Mouse (Mus musculus): ENCODE results near the gene Foxi2. TPM values are rescaled to one million over a fixed set of nuclear protein-coding genes. Genes with fewer than 3 reads are reported as not detected.

Gene Foxi2
- total and polyA plus RNA-seq, 2 experiments from 2014 or later = not detected

DNA sequence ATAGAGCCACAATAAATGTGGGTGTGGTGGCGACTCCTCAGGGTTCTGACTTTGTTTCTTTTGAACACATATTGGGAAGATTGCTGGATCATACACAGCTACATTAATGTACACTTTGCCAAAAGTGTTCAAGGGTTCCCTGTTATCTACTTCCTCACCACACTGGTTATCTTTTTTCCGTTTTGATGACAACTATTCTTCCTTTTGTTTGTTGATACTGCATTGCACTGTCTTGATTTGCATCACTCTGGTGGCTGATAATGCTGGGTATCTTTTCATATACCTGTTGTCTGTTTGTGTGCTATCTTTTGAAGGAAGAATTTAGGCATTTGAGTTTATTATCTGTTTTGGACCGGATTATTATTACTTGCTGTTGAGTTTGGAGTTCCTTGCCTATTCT, 3.3 kb upstream of the Foxi2 start:
- Histone ChIP-seq H3K4me1 (ENCODE audit: insufficient read depth, low read length) (no peaks in the 10 kb centered on the region), H3K9me3 (ENCODE audit: low read length) (no peaks in the 10 kb centered on the region), H3K9ac (replicated peaks; ENCODE audit: low read length, poor library complexity, severe bottlenecking) (no peak overlapping the region), H3K4me2 (ENCODE audit: low read depth, low read length, poor library complexity, severe bottlenecking) (no peak overlapping the region), H3K27ac (ENCODE audit: low read depth, low read length) (no peak overlapping the region), H3K27me3 (ENCODE audit: insufficient read depth, low read length) (peaks cover 23% of the 10 kb centered on the region), H3K4me3 (ENCODE audit: low read depth, low read length) (no peak overlapping the region), H3K36me3 (ENCODE audit: insufficient read depth, low read length) (no peaks in the 10 kb centered on the region)
- ATAC-seq (ENCODE audit: low FRiP score) = no peak
- DNase-seq (ENCODE audit: low spot score) = no peak
- 80% methylated on average over 3 of the region's 3 CpGs for WGBS
- TF ChIP-seq CTCF (IDR thresholded peaks at IDR 0.05) = no peak

DNA sequence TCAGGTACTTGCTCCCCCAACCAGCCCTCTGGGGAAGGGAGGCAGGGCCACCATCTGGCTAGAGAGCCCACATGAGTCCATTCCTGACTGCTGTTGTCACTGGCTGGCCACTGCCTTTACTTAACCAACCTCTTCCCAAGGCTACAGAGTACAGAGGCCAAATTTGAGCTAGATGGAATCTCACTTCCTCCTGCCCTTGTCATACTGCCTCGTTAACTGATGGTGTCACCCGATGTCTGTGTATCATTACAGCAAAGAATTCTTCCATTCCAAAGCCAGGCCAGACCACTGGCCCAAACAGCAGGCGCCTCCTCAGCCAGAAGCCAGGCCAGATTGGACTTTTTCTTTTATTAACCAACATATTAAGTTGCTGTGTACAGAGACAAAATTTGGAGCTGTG, 1.6 kb upstream of the Foxi2 start:
- Histone ChIP-seq H3K27me3 (ENCODE audit: insufficient read depth, low read length) (peaks cover 37% of the 10 kb centered on the region), H3K9ac (replicated peaks; ENCODE audit: low read length, poor library complexity, severe bottlenecking) (no peak overlapping the region), H3K4me2 (ENCODE audit: low read depth, low read length, poor library complexity, severe bottlenecking) (no peak overlapping the region), H3K4me1 (ENCODE audit: insufficient read depth, low read length) (no peaks in the 10 kb centered on the region), H3K4me3 (ENCODE audit: low read depth, low read length) (no peak overlapping the region), H3K9me3 (ENCODE audit: low read length) (no peaks in the 10 kb centered on the region), H3K36me3 (ENCODE audit: insufficient read depth, low read length) (no peaks in the 10 kb centered on the region), H3K27ac (ENCODE audit: low read depth, low read length) (no peak overlapping the region)
- DNase-seq (ENCODE audit: low spot score) = no peak
- ATAC-seq (ENCODE audit: low FRiP score) = no peak
- WGBS = 80% methylated on average over 3 of the region's 3 CpGs
- peak; percentile 14; the same call in 1 of the 2 replicates for TF ChIP-seq CTCF (IDR thresholded peaks at IDR 0.05)

DNA sequence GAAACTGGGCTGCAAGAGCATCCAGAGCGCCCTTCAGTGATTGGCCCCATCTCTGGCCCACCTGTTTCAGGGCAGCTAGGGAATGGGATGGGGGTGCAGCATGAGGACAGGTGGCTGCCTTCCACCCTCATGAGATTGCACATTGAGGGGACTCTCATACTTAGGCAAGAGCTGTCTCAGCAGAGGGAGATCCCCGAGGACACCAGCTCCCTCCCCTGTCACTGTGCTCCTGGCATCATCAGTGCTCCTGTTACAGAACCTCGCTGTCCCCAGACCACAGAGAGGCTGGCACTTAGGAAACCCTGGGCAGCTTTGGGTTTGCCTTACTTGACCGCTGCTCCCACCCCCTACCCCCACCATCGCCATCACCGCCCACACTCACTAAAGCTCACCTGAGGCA, 2.2 kb downstream of the Foxi2 start:
- DNase-seq (ENCODE audit: low spot score) (no peak), ATAC-seq (ENCODE audit: low FRiP score) (no peak)
- WGBS = 76% methylated on average over 6 of the region's 6 CpGs
- Histone ChIP-seq H3K36me3 (ENCODE audit: insufficient read depth, low read length) (no peaks in the 10 kb centered on the region), H3K4me2 (ENCODE audit: low read depth, low read length, poor library complexity, severe bottlenecking) (no peak overlapping the region), H3K27me3 (ENCODE audit: insufficient read depth, low read length) (peaks cover 34% of the 10 kb centered on the region), H3K9ac (replicated peaks; ENCODE audit: low read length, poor library complexity, severe bottlenecking) (no peak overlapping the region), H3K27ac (ENCODE audit: low read depth, low read length) (no peak overlapping the region), H3K4me1 (ENCODE audit: insufficient read depth, low read length) (no peaks in the 10 kb centered on the region), H3K4me3 (ENCODE audit: low read depth, low read length) (no peak overlapping the region), H3K9me3 (ENCODE audit: low read length) (no peaks in the 10 kb centered on the region)
- no peak for TF ChIP-seq CTCF (IDR thresholded peaks at IDR 0.05)

DNA sequence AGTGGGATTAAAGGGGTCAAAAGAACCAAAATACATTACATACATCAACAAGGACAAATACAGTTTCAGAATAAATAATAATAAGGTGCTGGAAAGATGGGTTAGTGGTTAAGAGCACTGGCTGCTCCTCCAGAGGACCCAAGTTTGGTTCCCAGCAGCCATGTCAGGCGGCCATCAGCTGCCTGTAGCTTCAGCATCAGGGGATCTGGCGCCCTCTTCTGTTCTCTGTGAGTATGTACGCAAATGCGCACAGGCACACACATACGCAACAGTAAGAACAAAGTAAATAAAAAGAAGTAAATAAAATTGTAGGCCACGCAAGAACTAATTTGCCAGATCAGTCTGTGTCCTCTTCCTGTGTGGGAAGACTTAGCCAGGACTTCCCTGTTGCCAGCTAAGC, 18.7 kb downstream of the Foxi2 start:
- Histone ChIP-seq H3K4me1 (ENCODE audit: insufficient read depth, low read length) (no peaks in the 10 kb centered on the region), H3K27ac (ENCODE audit: low read depth, low read length) (no peak overlapping the region), H3K9me3 (ENCODE audit: low read length) (no peaks in the 10 kb centered on the region), H3K9ac (replicated peaks; ENCODE audit: low read length, poor library complexity, severe bottlenecking) (no peak overlapping the region), H3K4me3 (ENCODE audit: low read depth, low read length) (no peak overlapping the region), H3K27me3 (ENCODE audit: insufficient read depth, low read length) (no peaks in the 10 kb centered on the region), H3K36me3 (ENCODE audit: insufficient read depth, low read length) (no peaks in the 10 kb centered on the region), H3K4me2 (ENCODE audit: low read depth, low read length, poor library complexity, severe bottlenecking) (no peak overlapping the region)
- TF ChIP-seq CTCF (IDR thresholded peaks at IDR 0.05) = no peak
- no peak for DNase-seq (ENCODE audit: low spot score)
- 95% methylated on average over 6 of the region's 6 CpGs for WGBS
- no peak for ATAC-seq (ENCODE audit: low FRiP score)

DNA sequence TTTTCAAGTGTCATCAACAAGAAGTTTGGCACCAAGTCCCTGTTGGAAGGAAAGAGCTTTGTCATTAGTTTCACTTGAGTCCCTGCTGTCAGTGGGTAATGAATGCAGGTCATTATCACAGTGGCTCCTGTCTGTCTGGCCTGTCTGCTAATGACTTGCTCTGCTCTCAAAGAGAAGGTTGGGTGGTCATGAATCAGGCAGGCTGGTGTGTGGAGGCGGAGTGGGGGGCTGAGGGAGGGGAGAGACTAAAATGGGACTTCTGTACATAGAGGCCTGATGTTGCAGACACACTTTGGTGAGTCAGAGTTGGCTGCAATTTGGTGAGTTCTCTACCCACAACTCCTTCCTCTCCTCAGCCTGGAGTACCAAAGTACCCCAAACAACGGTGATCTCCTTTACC, 20.8 kb downstream of the Foxi2 start:
- Histone ChIP-seq H3K9me3 (ENCODE audit: low read length) (no peaks in the 10 kb centered on the region), H3K4me1 (ENCODE audit: insufficient read depth, low read length) (no peaks in the 10 kb centered on the region), H3K9ac (replicated peaks; ENCODE audit: low read length, poor library complexity, severe bottlenecking) (no peak overlapping the region), H3K27me3 (ENCODE audit: insufficient read depth, low read length) (no peaks in the 10 kb centered on the region), H3K4me2 (ENCODE audit: low read depth, low read length, poor library complexity, severe bottlenecking) (no peak overlapping the region), H3K36me3 (ENCODE audit: insufficient read depth, low read length) (no peaks in the 10 kb centered on the region), H3K4me3 (ENCODE audit: low read depth, low read length) (no peak overlapping the region), H3K27ac (ENCODE audit: low read depth, low read length) (no peak overlapping the region)
- ATAC-seq (ENCODE audit: low FRiP score) = no peak
- no peak for TF ChIP-seq CTCF (IDR thresholded peaks at IDR 0.05)
- peak; percentile 19 for DNase-seq (ENCODE audit: low spot score)
- 83% methylated on average over 2 of the region's 2 CpGs for whole genome bisulfite sequencing

DNA sequence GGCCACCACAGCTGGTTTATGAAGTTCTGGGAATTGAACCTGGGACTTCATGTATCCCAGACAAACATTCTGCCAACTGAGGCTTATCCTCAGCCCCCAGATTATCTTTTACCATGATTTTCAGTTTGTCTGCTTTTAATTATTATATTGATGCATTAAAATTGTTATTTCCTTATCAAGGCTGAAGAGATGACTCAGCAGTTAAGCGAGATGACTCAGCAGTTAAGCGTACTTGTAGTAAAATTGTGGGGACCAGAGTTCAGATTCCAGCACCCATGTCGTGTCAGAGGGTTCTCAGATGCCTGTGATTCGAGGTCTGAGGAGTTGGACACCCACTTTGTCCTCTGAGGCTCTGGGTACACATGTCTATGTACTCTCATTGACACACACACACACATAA, 33.8 kb downstream of the Foxi2 start:
- no peak for TF ChIP-seq CTCF (IDR thresholded peaks at IDR 0.05)
- DNase-seq (ENCODE audit: low spot score) (no peak), ATAC-seq (ENCODE audit: low FRiP score) (no peak)
- no peak overlapping the region for H3K9ac ChIP-seq (replicated peaks; ENCODE audit: low read length, poor library complexity, severe bottlenecking)
- no peak overlapping the region for H3K4me3 ChIP-seq (ENCODE audit: low read depth, low read length)
- 84% methylated on average over 4 of the region's 4 CpGs for WGBS
- no peak overlapping the region for H3K4me2 ChIP-seq (ENCODE audit: low read depth, low read length, poor library complexity, severe bottlenecking)
- no peaks in the 10 kb centered on the region for H3K9me3 ChIP-seq (ENCODE audit: low read length)
- no peaks in the 10 kb centered on the region for H3K4me1 ChIP-seq (ENCODE audit: insufficient read depth, low read length)
- no peak overlapping the region for H3K27ac ChIP-seq (ENCODE audit: low read depth, low read length)
- H3K27me3 ChIP-seq (ENCODE audit: insufficient read depth, low read length) = no peaks in the 10 kb centered on the region
- no peaks in the 10 kb centered on the region for H3K36me3 ChIP-seq (ENCODE audit: insufficient read depth, low read length)

Data from midbrain, postnatal 0 days (tissue).